Mouse (Mus musculus) central nervous system, embryonic 18 days (tissue): ENCODE results near the gene Atp2b2. TPM values are rescaled to one million over a fixed set of nuclear protein-coding genes. Genes with fewer than 3 reads are reported as not detected.

ENCODE experiments used
- polyA plus RNA-seq: library from polyadenylated mRNA; depleted of rRNA; stranded (reverse); fragments of >200 nt; gene quantifications from 2 replicates; pipeline ENCODE4 v1.2.3, GENCODE M21; 2012; rRNA removed

Atp2b2 gene
- 22.2 and 27.4 TPM in 2 replicates for polyA plus RNA-seq

DNA sequence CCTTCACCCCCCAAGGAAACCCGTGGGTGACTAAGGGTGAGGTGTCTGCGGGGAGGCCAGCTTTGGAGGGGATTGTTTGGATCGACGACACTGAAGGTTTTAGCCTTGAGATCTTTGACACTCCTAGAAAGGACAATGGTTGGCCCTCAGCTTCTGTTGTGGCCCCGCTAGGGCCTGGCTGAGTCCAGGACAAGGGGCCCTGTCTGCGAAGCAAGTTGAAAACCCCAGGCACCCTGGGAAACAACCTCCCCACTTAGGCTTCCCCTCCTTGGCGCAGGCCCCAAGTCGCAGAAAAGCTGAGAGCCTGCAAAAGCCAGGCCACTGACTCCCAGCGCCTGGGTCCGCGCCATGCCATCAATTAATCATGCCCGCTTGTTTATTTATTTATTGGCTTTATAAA, at the start of gene Atp2b2:
TSS of gene Atp2b2 (minus strand) at position 282 of the 400 bp plus-strand sequence.

DNA sequence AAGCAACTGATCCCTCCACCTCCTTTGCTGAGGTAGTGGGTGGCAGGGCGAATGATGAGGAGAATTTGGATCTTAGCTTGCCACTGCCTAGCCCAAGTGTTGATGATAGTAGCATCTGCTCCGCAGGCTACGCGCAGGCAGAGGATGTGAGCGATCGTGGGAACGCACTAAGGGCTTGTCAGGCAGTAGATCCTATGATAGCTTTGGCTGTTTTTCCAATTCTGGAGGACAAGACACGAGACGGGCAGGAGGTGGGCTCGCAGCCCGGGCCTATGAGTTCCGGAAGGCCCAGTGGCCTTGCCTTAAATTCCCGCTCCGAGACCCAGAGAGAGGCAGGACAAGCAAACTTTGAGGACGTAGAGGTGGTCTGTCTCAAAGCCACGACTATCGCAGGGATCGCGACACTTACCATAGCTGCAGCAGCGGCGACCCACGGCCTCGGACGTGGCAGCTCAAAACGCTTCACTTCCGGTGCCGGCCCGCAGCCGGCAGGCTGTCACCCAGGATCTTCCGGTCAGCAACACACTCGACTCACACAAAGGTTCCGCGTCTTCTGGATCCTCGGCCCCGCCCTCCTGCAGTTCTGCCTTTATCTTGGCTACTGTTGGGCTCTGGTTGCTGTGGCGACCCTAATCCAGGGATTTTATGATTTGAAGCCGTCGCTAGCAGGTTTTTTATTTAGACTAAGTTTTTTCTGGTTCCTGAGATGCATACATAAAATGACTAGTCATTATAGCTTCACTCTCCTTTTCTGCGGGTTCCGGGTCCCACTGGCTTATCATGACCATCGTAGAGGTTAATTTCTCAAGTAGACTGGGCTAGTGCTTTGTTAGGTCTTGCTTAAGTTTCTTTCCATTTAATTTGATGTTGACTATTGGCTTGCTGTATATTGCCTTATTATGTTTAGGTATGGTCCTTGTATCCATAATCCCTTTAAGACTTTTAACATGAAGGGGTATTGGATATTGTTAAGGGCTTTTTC, 301.9 kb downstream of the Atp2b2 start, which contains the start of gene Sec13:
TSS of gene Sec13 (minus strand) at position 508 of the 982 bp plus-strand sequence.

DNA sequence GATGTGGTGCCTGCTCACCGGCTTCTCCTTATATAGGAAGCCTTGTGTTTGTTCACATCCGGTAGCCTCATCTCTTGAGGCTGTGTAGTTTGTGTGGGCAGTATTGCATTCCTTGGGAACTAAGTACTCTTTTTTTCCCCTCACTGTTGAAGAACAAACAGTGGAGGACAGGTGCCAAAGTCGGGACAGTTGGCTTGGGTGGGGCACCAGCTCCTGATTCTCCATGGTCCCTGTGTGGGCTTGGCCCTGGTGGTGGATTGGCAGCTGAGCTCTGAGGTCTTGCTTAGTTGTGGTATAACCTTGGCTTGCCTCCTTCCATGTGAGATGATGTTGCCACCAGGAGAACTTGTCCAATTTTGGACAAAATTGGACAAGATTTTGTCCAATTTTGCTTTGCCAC, 322.5 kb downstream of the Atp2b2 start, which contains the start of gene Ghrl:
TSS of gene Ghrl (minus strand) at position 3 of the 400 bp plus-strand sequence.

GRCm38 (mm10) chr6:113696582-113697221, 345.7 kb downstream of the Atp2b2 start, which contains the start of gene Tatdn2:
TSS of gene Tatdn2 (plus strand) at chr6:113697050.

Other genes with a start within 250 kb of the Atp2b2 start
- gene Slc6a11, start 88.6 kb upstream of the Atp2b2 start, polyA plus RNA-seq, result 100 and 104 TPM in 2 replicates
- gene Slc6a1, start 240.0 kb upstream of the Atp2b2 start, polyA plus RNA-seq, result 282 and 312 TPM in 2 replicates